Mouse (Mus musculus): ENCODE data around the gene Mien1. TPM values are rescaled to one million over a fixed set of nuclear protein-coding genes. Genes with fewer than 3 reads are reported as not detected.

Mien1 gene
- polyA plus RNA-seq, 1 experiment from 2014 or later = 87.5 TPM

- no peak overlapping the region for H3K4me2 ChIP-seq (ENCODE audit: low read depth, low read length)
- peaks cover 28% of the 10 kb centered on the region for H3K4me1 ChIP-seq (replicated peaks; ENCODE audit: control insufficient read depth, insufficient read depth, low read length)
- H3K27me3 ChIP-seq (ENCODE audit: control insufficient read depth, insufficient read depth, low read depth, low read length) = no peaks in the 10 kb centered on the region
- no peak overlapping the region for H3K9ac ChIP-seq (ENCODE audit: low read length)
- H3K36me3 ChIP-seq (ENCODE audit: control insufficient read depth, insufficient read depth, low read length) = no peaks in the 10 kb centered on the region
- H3K4me3 ChIP-seq (ENCODE audit: low read length) = no peak overlapping the region
- 67% methylated on average over 1 of the region's 1 CpGs for WGBS
- ATAC-seq (ENCODE audit: low read depth) = no peak
- H3K9me3 ChIP-seq (ENCODE audit: control insufficient read depth, low read length) = no peaks in the 10 kb centered on the region
- no peak overlapping the region for H3K27ac ChIP-seq (ENCODE audit: low read length)
These were observed 21.7 kb downstream of the Mien1 start for GRCm38 (mm10) chr11:98417074-98417473.

- Histone ChIP-seq H3K9ac (ENCODE audit: low read length) (peak overlapping the region; percentile 97), H3K9me3 (ENCODE audit: control insufficient read depth, low read length) (no peaks in the 10 kb centered on the region), H3K27me3 (ENCODE audit: control insufficient read depth, insufficient read depth, low read depth, low read length) (no peaks in the 10 kb centered on the region), H3K27ac (ENCODE audit: low read length) (no peak overlapping the region), H3K36me3 (ENCODE audit: control insufficient read depth, insufficient read depth, low read length) (no peaks in the 10 kb centered on the region), H3K4me2 (ENCODE audit: low read depth, low read length) (peak overlapping the region; percentile 78), H3K4me3 (ENCODE audit: low read length) (peak overlapping the region; percentile 93), H3K4me1 (replicated peaks; ENCODE audit: control insufficient read depth, insufficient read depth, low read length) (peaks cover 41% of the 10 kb centered on the region)
- no peak for ATAC-seq (ENCODE audit: low read depth)
- 23% methylated on average over 2 of the region's 2 CpGs for WGBS
These were observed 24.6 kb downstream of the Mien1 start for GRCm38 (mm10) chr11:98414162-98414561.

GRCm38 (mm10) chr11:98413731-98414130 lies 25.1 kb downstream of the Mien1 start:
- Histone ChIP-seq H3K9ac (ENCODE audit: low read length) (peak overlapping the region; percentile 97), H3K4me3 (ENCODE audit: low read length) (peak overlapping the region; percentile 93), H3K27me3 (ENCODE audit: control insufficient read depth, insufficient read depth, low read depth, low read length) (no peaks in the 10 kb centered on the region), H3K4me2 (ENCODE audit: low read depth, low read length) (peak overlapping the region; percentile 78), H3K27ac (ENCODE audit: low read length) (no peak overlapping the region), H3K4me1 (replicated peaks; ENCODE audit: control insufficient read depth, insufficient read depth, low read length) (peaks cover 43% of the 10 kb centered on the region), H3K9me3 (ENCODE audit: control insufficient read depth, low read length) (no peaks in the 10 kb centered on the region), H3K36me3 (ENCODE audit: control insufficient read depth, insufficient read depth, low read length) (no peaks in the 10 kb centered on the region)
- 15% methylated on average over 7 of the region's 7 CpGs for WGBS
- no peak for ATAC-seq (ENCODE audit: low read depth)

- WGBS = under 1% methylated on average over 40 of the region's 40 CpGs
- H3K4me3 ChIP-seq (ENCODE audit: low read length) = peak overlapping the region; percentile 93
These were observed 25.9 kb downstream of the Mien1 start for GRCm38 (mm10) chr11:98412797-98413301.

GRCm38 (mm10) chr11:98412273-98412796 lies 26.5 kb downstream of the Mien1 start, which contains the start of gene Erbb2:
Gene Erbb2 (plus strand): TSS chr11:98412470.
- H3K9ac ChIP-seq (ENCODE audit: low read length) = peak within 1 kb of the TSS; percentile 97
- WGBS = under 1% methylated on average over 42 of the region's 49 CpGs
- no peaks in the 10 kb centered on the region for H3K27me3 ChIP-seq (ENCODE audit: control insufficient read depth, insufficient read depth, low read depth, low read length)

More at GRCm38 (mm10) chr11:98412797-98413301, 25.9 kb downstream of the Mien1 start:
- H3K27ac ChIP-seq (ENCODE audit: low read length) = peak overlapping the region; percentile 98
- no peaks in the 10 kb centered on the region for H3K9me3 ChIP-seq (ENCODE audit: control insufficient read depth, low read length)
- ATAC-seq (ENCODE audit: low read depth) = peak; percentile 50
- H3K9ac ChIP-seq (ENCODE audit: low read length) = peak overlapping the region; percentile 97
- H3K4me1 ChIP-seq (replicated peaks; ENCODE audit: control insufficient read depth, insufficient read depth, low read length) = peaks cover 36% of the 10 kb centered on the region
- H3K36me3 ChIP-seq (ENCODE audit: control insufficient read depth, insufficient read depth, low read length) = no peaks in the 10 kb centered on the region
- peak overlapping the region; percentile 78 for H3K4me2 ChIP-seq (ENCODE audit: low read depth, low read length)
- H3K27me3 ChIP-seq (ENCODE audit: control insufficient read depth, insufficient read depth, low read depth, low read length) = no peaks in the 10 kb centered on the region

GRCm38 (mm10) chr11:98409341-98409822 lies 29.4 kb downstream of the Mien1 start:
- H3K27me3 ChIP-seq (ENCODE audit: control insufficient read depth, insufficient read depth, low read depth, low read length) = no peaks in the 10 kb centered on the region
- no peaks in the 10 kb centered on the region for H3K36me3 ChIP-seq (ENCODE audit: control insufficient read depth, insufficient read depth, low read length)
- H3K27ac ChIP-seq (ENCODE audit: low read length) = peak overlapping the region; percentile 26
- peak overlapping the region; percentile 48 for H3K4me2 ChIP-seq (ENCODE audit: low read depth, low read length)
- no peaks in the 10 kb centered on the region for H3K9me3 ChIP-seq (ENCODE audit: control insufficient read depth, low read length)
- WGBS = 3% methylated on average over 9 of the region's 10 CpGs
- peak overlapping the region; percentile 4 for H3K9ac ChIP-seq (ENCODE audit: low read length)
- peaks cover 27% of the 10 kb centered on the region for H3K4me1 ChIP-seq (replicated peaks; ENCODE audit: control insufficient read depth, insufficient read depth, low read length)
- peak; percentile 61 for ATAC-seq (ENCODE audit: low read depth)
- H3K4me3 ChIP-seq (ENCODE audit: low read length) = peak overlapping the region; percentile 10; the same call in 1 of the 2 replicates

More at GRCm38 (mm10) chr11:98412273-98412796, 26.5 kb downstream of the Mien1 start, which contains the start of gene Erbb2:
- H3K4me2 ChIP-seq (ENCODE audit: low read depth, low read length) = peak within 1 kb of the TSS; percentile 78
- H3K27ac ChIP-seq (ENCODE audit: low read length) = peak within 1 kb of the TSS; percentile 98
- peak; percentile 92 for ATAC-seq (ENCODE audit: low read depth)
- H3K36me3 ChIP-seq (ENCODE audit: control insufficient read depth, insufficient read depth, low read length) = no peaks in the 10 kb centered on the region
- H3K4me3 ChIP-seq (ENCODE audit: low read length) = peak within 1 kb of the TSS; percentile 93
- no peaks in the 10 kb centered on the region for H3K9me3 ChIP-seq (ENCODE audit: control insufficient read depth, low read length)
- H3K4me1 ChIP-seq (replicated peaks; ENCODE audit: control insufficient read depth, insufficient read depth, low read length) = peaks cover 35% of the 10 kb centered on the region

GRCm38 (mm10) chr11:98408872-98409271 lies 29.9 kb downstream of the Mien1 start:
- no peaks in the 10 kb centered on the region for H3K9me3 ChIP-seq (ENCODE audit: control insufficient read depth, low read length)
- H3K9ac ChIP-seq (ENCODE audit: low read length) = peak overlapping the region; percentile 4
- peaks cover 23% of the 10 kb centered on the region for H3K4me1 ChIP-seq (replicated peaks; ENCODE audit: control insufficient read depth, insufficient read depth, low read length)
- peak; percentile 18; the same call in 1 of the 2 replicates for ATAC-seq (ENCODE audit: low read depth)
- 0 out of 2 replicates have a peak overlapping the region, but pooled peaks have one; percentile 10 for H3K4me3 ChIP-seq (ENCODE audit: low read length)
- no peaks in the 10 kb centered on the region for H3K36me3 ChIP-seq (ENCODE audit: control insufficient read depth, insufficient read depth, low read length)
- WGBS = 38% methylated on average over 8 of the region's 8 CpGs
- peak overlapping the region; percentile 48 for H3K4me2 ChIP-seq (ENCODE audit: low read depth, low read length)
- H3K27ac ChIP-seq (ENCODE audit: low read length) = peak overlapping the region; percentile 26
- no peaks in the 10 kb centered on the region for H3K27me3 ChIP-seq (ENCODE audit: control insufficient read depth, insufficient read depth, low read depth, low read length)

- H3K9ac ChIP-seq (ENCODE audit: low read length) = no peak overlapping the region
- H3K9me3 ChIP-seq (ENCODE audit: control insufficient read depth, low read length) = no peaks in the 10 kb centered on the region
- H3K27me3 ChIP-seq (ENCODE audit: control insufficient read depth, insufficient read depth, low read depth, low read length) = no peaks in the 10 kb centered on the region
- H3K4me3 ChIP-seq (ENCODE audit: low read length) = no peak overlapping the region
- H3K36me3 ChIP-seq (ENCODE audit: control insufficient read depth, insufficient read depth, low read length) = no peaks in the 10 kb centered on the region
- peaks cover 13% of the 10 kb centered on the region for H3K4me1 ChIP-seq (replicated peaks; ENCODE audit: control insufficient read depth, insufficient read depth, low read length)
- 71% methylated on average over 6 of the region's 6 CpGs for WGBS
- ATAC-seq (ENCODE audit: low read depth) = no peak
- no peak overlapping the region for H3K4me2 ChIP-seq (ENCODE audit: low read depth, low read length)
- H3K27ac ChIP-seq (ENCODE audit: low read length) = no peak overlapping the region
These were observed 32.2 kb downstream of the Mien1 start for GRCm38 (mm10) chr11:98406621-98407020.

- no peaks in the 10 kb centered on the region for H3K27me3 ChIP-seq (ENCODE audit: control insufficient read depth, insufficient read depth, low read depth, low read length)
- peak overlapping the region; percentile 72 for H3K4me3 ChIP-seq (ENCODE audit: low read length)
- H3K4me1 ChIP-seq (replicated peaks; ENCODE audit: control insufficient read depth, insufficient read depth, low read length) = peaks cover 10% of the 10 kb centered on the region; the same call in 1 of the 2 replicates
- H3K36me3 ChIP-seq (ENCODE audit: control insufficient read depth, insufficient read depth, low read length) = no peaks in the 10 kb centered on the region
- 45% methylated on average over 3 of the region's 3 CpGs for WGBS
- peak overlapping the region; percentile 98 for H3K27ac ChIP-seq (ENCODE audit: low read length)
- H3K9ac ChIP-seq (ENCODE audit: low read length) = peak overlapping the region; percentile 87
- peak overlapping the region; percentile 81 for H3K4me2 ChIP-seq (ENCODE audit: low read depth, low read length)
- H3K9me3 ChIP-seq (ENCODE audit: control insufficient read depth, low read length) = no peaks in the 10 kb centered on the region
- peak; percentile 42; the same call in 1 of the 2 replicates for ATAC-seq (ENCODE audit: low read depth)
These were observed 38.0 kb downstream of the Mien1 start for GRCm38 (mm10) chr11:98400816-98401215.

Data from lung, embryonic 16.5 days (tissue).